Mouse (Mus musculus): ENCODE results near the gene Ddi2. TPM values are rescaled to one million over a fixed set of nuclear protein-coding genes. Genes with fewer than 3 reads are reported as not detected.

Gene Ddi2
- polyA plus RNA-seq, 1 experiment from 2014 or later = 21.5 TPM

GRCm38 (mm10) chr4:141741856-141742255 is 18.6 kb upstream of the Ddi2 start:
- H3K36me3 ChIP-seq (ENCODE audit: insufficient read depth) = no peaks in the 10 kb centered on the region
- no peak overlapping the region for H3K9ac ChIP-seq
- no peak overlapping the region for H3K4me2 ChIP-seq
- H3K27me3 ChIP-seq (ENCODE audit: insufficient read depth, low read length) = peaks cover 2% of the 10 kb centered on the region; the same call in 1 of the 2 replicates
- ATAC-seq (ENCODE audit: insufficient read depth) = 0 out of 2 replicates have a peak, but pooled peaks have one; percentile 49
- 23% methylated on average over 9 of the region's 9 CpGs for WGBS
- TF ChIP-seq CTCF (IDR thresholded peaks at IDR 0.05; ENCODE audit: low read depth) = no peak
- no peak overlapping the region for H3K4me3 ChIP-seq (ENCODE audit: low read depth, low read length)
- DNase-seq = peak; percentile 18
- no peak overlapping the region for H3K27ac ChIP-seq (ENCODE audit: low read depth)
- H3K9me3 ChIP-seq (ENCODE audit: low read depth, low read length) = no peaks in the 10 kb centered on the region
- H3K4me1 ChIP-seq (ENCODE audit: insufficient read depth) = no peaks in the 10 kb centered on the region

- Histone ChIP-seq H3K27me3 (ENCODE audit: insufficient read depth, low read length) (no peaks in the 10 kb centered on the region), H3K9me3 (ENCODE audit: low read depth, low read length) (no peaks in the 10 kb centered on the region), H3K27ac (ENCODE audit: low read depth) (no peak overlapping the region), H3K9ac (no peak overlapping the region), H3K4me3 (ENCODE audit: low read depth, low read length) (no peak overlapping the region), H3K4me1 (ENCODE audit: insufficient read depth) (no peaks in the 10 kb centered on the region), H3K36me3 (ENCODE audit: insufficient read depth) (no peaks in the 10 kb centered on the region), H3K4me2 (no peak overlapping the region)
- 55% methylated on average over 8 of the region's 8 CpGs for WGBS
- ATAC-seq (ENCODE audit: insufficient read depth) = no peak
- no peak for DNase-seq
- no peak for TF ChIP-seq CTCF (IDR thresholded peaks at IDR 0.05; ENCODE audit: low read depth)
These were observed 14.8 kb upstream of the Ddi2 start for GRCm38 (mm10) chr4:141738015-141738414.

GRCm38 (mm10) chr4:141736856-141737255 is 13.6 kb upstream of the Ddi2 start:
- Histone ChIP-seq H3K27ac (ENCODE audit: low read depth) (no peak overlapping the region), H3K9ac (no peak overlapping the region), H3K4me3 (ENCODE audit: low read depth, low read length) (no peak overlapping the region), H3K36me3 (ENCODE audit: insufficient read depth) (no peaks in the 10 kb centered on the region), H3K9me3 (ENCODE audit: low read depth, low read length) (no peaks in the 10 kb centered on the region), H3K4me1 (ENCODE audit: insufficient read depth) (no peaks in the 10 kb centered on the region), H3K27me3 (ENCODE audit: insufficient read depth, low read length) (no peaks in the 10 kb centered on the region), H3K4me2 (no peak overlapping the region)
- WGBS = 68% methylated on average over 4 of the region's 4 CpGs
- DNase-seq (no peak), ATAC-seq (ENCODE audit: insufficient read depth) (no peak)
- TF ChIP-seq CTCF (IDR thresholded peaks at IDR 0.05; ENCODE audit: low read depth) = no peak

- no peak overlapping the region for H3K9ac ChIP-seq
These were observed 12.0 kb upstream of the Ddi2 start for GRCm38 (mm10) chr4:141735206-141735560.

GRCm38 (mm10) chr4:141734446-141735205 is 11.4 kb upstream of the Ddi2 start:
- WGBS = 5% methylated on average over 24 of the region's 24 CpGs
- H3K9me3 ChIP-seq (ENCODE audit: low read depth, low read length) = no peaks in the 10 kb centered on the region
- H3K4me1 ChIP-seq (ENCODE audit: insufficient read depth) = no peaks in the 10 kb centered on the region
- peak overlapping the region; percentile 41 for H3K9ac ChIP-seq
- no peaks in the 10 kb centered on the region for H3K36me3 ChIP-seq (ENCODE audit: insufficient read depth)
- peak overlapping the region; percentile 66 for H3K4me2 ChIP-seq
- peak; percentile 97 for DNase-seq
- ATAC-seq (ENCODE audit: insufficient read depth) = peak; percentile 99
- no peaks in the 10 kb centered on the region for H3K27me3 ChIP-seq (ENCODE audit: insufficient read depth, low read length)
- H3K27ac ChIP-seq (ENCODE audit: low read depth) = peak overlapping the region; percentile 79
- TF ChIP-seq CTCF (IDR thresholded peaks at IDR 0.05; ENCODE audit: low read depth) = no peak
- H3K4me3 ChIP-seq (ENCODE audit: low read depth, low read length) = peak overlapping the region; percentile 36

More at GRCm38 (mm10) chr4:141735206-141735560, 12.0 kb upstream of the Ddi2 start:
- Histone ChIP-seq H3K36me3 (ENCODE audit: insufficient read depth) (no peaks in the 10 kb centered on the region), H3K9me3 (ENCODE audit: low read depth, low read length) (no peaks in the 10 kb centered on the region), H3K27ac (ENCODE audit: low read depth) (no peak overlapping the region), H3K4me3 (ENCODE audit: low read depth, low read length) (peak overlapping the region; percentile 36), H3K4me2 (peak overlapping the region; percentile 66), H3K27me3 (ENCODE audit: insufficient read depth, low read length) (no peaks in the 10 kb centered on the region), H3K4me1 (ENCODE audit: insufficient read depth) (no peaks in the 10 kb centered on the region)
- no peak for TF ChIP-seq CTCF (IDR thresholded peaks at IDR 0.05; ENCODE audit: low read depth)
- ATAC-seq (ENCODE audit: insufficient read depth) (no peak; the same call in 1 of the 2 replicates), DNase-seq (no peak)
- WGBS = 24% methylated on average over 9 of the region's 9 CpGs

GRCm38 (mm10) chr4:141731766-141732165 is 8.5 kb upstream of the Ddi2 start:
- H3K4me1 ChIP-seq (ENCODE audit: insufficient read depth) = no peaks in the 10 kb centered on the region
- no peak overlapping the region for H3K4me3 ChIP-seq (ENCODE audit: low read depth, low read length)
- H3K4me2 ChIP-seq = no peak overlapping the region
- no peaks in the 10 kb centered on the region for H3K36me3 ChIP-seq (ENCODE audit: insufficient read depth)
- 72% methylated on average over 5 of the region's 5 CpGs for WGBS
- no peaks in the 10 kb centered on the region for H3K27me3 ChIP-seq (ENCODE audit: insufficient read depth, low read length)
- DNase-seq (no peak), ATAC-seq (ENCODE audit: insufficient read depth) (no peak)
- H3K9me3 ChIP-seq (ENCODE audit: low read depth, low read length) = no peaks in the 10 kb centered on the region
- H3K9ac ChIP-seq = no peak overlapping the region
- TF ChIP-seq CTCF (IDR thresholded peaks at IDR 0.05; ENCODE audit: low read depth) = no peak
- H3K27ac ChIP-seq (ENCODE audit: low read depth) = no peak overlapping the region

- ATAC-seq (ENCODE audit: insufficient read depth) (no peak), DNase-seq (no peak)
- Histone ChIP-seq H3K4me3 (ENCODE audit: low read depth, low read length) (no peak overlapping the region), H3K36me3 (ENCODE audit: insufficient read depth) (no peaks in the 10 kb centered on the region), H3K4me1 (ENCODE audit: insufficient read depth) (no peaks in the 10 kb centered on the region), H3K9ac (no peak overlapping the region), H3K27ac (ENCODE audit: low read depth) (no peak overlapping the region), H3K27me3 (ENCODE audit: insufficient read depth, low read length) (no peaks in the 10 kb centered on the region), H3K9me3 (ENCODE audit: low read depth, low read length) (no peaks in the 10 kb centered on the region), H3K4me2 (no peak overlapping the region)
- TF ChIP-seq CTCF (IDR thresholded peaks at IDR 0.05; ENCODE audit: low read depth) = no peak
- WGBS = 81% methylated on average over 13 of the region's 13 CpGs
These were observed 7.2 kb upstream of the Ddi2 start for GRCm38 (mm10) chr4:141730401-141730800.

Data from lung, embryonic 14.5 days (tissue).